Mouse (Mus musculus) c-Kit-negative CD71-positive TER-119-positive erythroid progenitor cells, embryonic 14.5 days (primary cell): Measurements from ENCODE around the gene I830077J02Rik.
"Not testable (repeated sequence)": the region's sequence is repeated elsewhere in the genome, so short reads cannot be mapped to it uniquely, and the experiment has no call there.

ENCODE experiments used
- DNase-seq: peaks from one replicate; pipeline ENCODE4 v3.0.0-alpha.2; 2013; ENCODE audit warnings: low read depth, low spot score

I830077J02Rik gene

DNA sequence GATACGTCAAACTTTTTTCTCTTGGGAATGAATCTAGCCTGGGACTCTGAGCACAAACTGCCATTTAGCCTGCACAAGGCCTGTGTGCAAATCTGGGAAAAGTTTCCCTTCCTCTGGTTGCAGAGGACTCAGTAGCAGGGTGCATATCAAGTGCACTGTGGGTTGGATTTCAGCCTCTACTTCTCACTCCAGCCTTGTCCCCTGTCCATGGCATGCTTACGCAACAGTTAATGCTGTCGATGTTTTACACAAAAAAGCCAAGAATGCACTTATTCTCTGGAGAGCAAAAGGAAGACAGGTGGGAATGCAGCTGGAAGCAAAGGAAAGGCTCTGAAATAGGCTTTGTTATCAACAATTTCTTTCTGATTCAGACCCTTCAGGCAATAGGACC is 14.1 kb downstream of the I830077J02Rik start:
- no peak for DNase-seq

DNA sequence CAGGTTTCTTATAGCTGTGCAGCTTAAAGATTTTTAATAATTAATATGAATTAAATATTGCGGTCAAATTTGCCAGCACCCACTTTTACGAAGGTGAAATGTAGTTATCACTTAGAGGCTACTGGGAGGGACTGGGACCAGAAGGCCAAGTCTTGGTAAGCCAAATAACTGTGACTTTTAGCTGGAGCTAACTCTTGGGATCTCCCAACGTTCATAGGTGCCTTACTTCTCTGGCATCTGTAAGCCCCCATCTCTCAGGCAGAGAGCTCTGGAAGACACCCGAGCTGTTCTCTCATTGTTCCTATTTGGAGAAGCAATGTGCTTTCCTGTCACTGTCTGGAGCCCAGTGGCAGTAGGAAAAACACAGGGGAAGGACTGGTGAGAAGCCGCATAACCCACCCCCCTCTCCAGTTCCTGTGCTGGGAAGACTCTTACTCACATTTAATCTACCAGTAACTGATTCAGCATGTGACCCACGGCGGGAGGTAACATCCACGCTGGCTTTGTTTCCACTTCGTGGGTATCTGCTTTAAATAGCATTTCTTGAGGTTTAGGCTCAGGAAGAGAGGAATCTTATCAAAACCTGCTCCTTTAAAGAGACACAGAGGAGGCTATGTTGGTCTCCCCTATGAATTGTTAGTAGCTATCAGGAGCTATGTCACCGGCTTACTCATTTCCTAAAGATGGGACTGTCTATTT is 14.7 kb downstream of the I830077J02Rik start:
- DNase-seq: no peak

DNA sequence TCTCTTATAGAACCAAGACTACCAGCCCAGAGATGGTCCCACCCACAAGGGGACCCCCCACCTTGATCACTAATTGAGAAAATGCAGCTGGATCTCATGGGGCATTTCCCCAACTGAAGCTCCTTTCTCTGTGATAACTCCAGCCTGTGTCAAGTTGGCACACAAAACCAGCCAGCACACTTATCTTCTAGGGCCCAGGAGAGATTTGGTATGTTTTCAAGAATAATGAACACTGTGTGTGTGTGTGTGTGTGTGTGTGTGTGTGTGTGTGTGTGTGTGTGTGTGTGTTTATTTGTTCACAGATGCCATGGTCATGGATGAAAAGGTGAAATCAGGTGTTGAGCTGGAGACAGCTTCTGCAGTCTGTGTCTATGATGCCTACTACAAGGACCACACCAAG is 16.0 kb downstream of the I830077J02Rik start:
- not testable (repeated sequence) for DNase-seq

DNA sequence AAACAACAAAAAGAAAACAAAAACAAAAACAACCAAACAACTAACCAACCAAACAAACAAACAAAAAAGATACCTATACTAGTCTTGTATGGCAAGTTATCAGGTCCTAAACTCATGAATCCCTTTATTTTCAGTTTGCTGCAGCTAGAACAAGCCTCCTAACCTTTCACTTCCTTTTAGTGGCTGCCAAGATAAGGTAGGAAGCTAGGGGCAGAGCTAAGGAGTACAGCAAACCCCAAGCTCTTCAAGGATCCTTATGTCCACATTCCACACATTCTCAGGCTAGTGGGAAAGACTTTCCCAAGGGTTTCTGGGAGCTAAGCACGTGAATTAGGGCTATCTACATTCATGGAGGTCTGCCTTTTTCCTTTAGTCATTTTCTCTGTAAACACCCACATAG is 17.2 kb downstream of the I830077J02Rik start:
- no peak for DNase-seq

DNA sequence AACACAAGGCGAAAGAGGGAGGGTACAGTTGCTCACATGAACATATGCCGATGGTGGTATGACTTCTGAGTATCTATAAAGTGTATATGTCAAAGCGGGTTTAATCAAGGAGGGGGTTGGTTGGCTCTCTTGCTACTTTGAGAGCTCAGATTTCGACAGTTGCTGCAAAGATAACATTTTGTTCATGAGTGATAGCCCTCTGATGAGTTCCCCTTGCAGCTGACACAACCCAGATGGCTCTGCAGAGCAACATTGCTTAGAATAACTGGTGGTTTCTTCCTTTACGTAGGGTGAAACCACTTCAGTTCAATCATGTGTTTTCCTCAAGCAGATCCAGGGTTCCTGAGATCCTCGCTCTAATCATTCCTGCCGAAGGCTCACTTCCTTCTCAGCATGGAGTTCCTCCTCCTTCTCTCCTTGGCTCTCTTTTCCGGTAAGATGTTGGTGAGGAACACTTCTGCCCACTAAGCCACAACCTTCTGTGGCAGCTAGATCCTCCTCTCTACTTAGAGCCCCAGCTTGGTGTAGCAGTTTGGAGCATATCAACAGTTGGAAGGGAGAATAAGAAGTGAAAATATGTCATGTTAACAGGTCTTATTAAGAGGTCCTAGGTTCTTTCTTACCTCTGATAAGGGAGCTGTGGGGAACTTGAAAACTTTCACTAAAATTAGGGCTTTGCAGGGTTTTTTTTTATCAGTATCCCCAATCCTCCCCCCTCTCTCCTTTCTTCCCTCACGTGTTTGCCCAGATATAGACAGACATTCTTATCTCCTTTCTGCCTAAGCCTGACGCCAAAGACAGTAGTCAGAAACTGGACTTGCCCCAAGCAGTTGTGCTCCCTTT is 18.4 kb downstream of the I830077J02Rik start:
- no peak for DNase-seq

DNA sequence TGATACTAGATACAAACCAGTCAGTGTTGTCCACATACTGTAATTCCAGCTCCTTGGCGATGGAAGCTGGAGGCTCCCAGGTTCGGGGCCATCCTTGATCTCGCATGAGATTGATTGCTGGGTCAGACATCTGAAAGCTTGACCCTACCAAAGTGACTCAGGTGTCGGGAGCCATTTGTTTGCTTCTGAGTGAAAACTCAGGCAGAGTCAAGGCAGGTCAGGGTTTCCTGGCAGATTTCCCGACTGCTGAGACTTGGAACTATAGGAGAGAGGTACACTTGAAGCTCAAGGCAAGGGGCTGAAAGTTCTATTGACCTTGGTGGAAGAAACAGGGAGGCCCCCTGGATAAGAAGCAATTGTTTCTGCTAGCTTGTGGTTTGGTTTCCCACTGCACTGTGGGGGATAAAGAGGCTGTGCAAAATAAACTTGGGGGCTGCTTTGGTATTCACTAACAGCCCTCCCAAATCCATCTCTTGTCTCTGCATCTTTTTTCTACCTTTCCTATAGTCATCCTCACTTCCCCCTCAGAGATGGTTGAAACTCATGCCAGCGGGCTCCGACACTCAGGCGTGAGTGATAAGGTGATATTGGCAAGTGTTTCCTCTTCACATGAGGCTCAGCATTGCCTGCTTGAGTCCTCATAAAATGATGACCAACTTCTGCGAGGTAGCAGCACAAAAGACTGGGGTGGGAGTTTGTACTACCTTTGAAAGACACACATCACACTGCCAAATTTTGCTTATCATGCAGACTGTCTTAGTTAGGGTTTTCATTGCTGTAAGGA is 20.2 kb downstream of the I830077J02Rik start:
- no peak for DNase-seq

DNA sequence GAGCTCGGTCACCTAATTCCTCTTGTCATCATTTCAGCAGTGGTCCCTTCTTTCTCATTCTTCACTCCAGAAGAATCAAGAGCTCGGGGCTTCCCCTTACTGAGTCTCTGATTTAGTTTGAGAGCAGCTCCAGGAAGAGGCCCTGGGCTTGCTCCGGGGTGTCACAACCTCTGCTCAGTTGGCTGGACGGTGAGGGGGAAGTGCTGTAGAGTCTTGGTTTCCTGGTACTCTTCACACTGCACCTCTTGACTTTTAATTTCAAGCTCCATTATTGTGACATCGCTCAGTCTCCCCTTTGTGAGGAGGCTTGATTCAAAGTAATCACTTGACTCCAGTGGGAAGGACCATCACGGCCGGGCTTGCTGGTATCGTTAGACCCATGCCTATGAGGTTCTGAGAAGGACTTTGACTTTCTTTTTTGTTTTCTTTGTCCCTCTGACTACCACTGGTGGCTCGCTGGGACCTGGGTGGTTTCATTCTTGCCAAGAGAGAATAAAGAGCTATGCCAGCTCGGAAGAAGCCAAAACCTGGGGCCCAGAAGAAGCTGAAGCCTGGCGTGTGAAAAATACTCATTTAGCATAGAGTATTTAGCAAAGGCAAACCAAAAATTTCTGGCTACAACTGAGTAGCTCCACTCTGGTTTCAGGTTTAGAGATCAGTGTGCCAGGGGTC is 21.8 kb downstream of the I830077J02Rik start:
- no peak for DNase-seq

DNA sequence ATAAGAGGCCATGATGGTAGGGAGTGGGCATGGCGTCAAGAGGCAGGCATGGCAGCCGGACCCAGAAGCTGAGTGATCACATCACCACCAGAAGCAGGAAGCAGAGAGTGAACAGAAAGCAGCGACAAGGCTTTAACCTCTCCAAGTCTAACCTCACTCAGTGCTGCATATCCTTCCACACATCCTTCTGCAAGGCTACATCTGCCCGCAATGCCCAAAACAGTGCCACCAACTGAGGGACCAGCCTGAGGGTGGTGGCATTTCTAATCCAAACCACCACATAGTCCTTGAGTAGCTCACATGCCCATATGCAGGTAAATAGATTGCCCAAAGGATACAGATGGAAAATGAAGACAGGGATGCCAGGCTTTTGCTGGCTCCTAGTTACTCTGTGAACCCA is 23.5 kb downstream of the I830077J02Rik start:
- no peak for DNase-seq

DNA sequence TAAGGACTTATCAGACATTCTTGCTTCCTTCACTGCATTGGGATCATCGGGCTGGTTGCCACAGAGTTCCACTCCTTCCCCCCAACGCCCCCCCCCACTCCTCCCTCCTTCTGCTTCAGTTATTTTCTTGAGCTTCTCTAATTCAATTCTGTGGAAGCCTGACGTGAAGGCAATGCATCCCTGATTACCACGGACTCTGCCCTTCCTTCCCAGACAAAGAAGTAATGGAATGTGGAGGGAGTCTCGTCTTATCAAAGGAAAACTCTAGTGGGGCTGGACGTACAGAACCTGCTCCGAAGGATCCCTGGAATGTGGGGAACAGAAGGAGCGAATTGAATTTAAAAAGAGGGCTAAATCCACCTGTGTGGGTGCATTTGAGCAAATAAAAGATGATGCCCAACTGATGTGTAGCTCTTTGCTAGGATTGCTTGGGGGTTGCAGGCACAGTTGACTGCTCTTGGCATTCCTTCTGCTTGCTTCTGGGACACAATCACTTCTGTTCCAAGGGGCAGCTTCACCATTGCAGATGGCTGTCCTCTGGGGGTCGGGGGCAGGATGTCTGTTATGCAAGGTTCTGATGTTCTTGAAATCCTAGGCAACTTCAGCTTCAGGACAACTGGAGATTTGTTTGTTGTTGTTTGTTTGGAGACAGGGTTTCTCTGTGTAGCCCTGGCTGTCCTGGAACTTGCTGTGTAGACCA is 24.4 kb downstream of the I830077J02Rik start:
- DNase-seq: no peak

DNA sequence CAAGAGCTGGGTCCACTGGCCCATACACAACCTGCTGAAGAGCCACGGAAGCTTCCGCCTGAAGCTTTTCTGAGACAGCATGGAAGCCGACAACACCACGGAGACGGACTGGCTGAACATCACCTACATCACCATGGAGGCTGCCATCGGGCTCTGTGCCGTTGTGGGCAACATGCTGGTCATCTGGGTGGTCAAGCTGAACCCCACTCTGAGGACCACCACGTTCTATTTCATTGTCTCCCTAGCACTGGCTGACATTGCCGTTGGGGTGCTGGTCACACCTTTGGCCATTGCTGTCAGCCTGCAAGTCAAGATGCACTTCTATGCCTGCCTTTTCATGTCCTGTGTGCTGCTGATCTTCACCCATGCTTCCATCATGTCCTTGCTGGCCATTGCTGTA is 27.7 kb downstream of the I830077J02Rik start:
- no peak for DNase-seq

DNA sequence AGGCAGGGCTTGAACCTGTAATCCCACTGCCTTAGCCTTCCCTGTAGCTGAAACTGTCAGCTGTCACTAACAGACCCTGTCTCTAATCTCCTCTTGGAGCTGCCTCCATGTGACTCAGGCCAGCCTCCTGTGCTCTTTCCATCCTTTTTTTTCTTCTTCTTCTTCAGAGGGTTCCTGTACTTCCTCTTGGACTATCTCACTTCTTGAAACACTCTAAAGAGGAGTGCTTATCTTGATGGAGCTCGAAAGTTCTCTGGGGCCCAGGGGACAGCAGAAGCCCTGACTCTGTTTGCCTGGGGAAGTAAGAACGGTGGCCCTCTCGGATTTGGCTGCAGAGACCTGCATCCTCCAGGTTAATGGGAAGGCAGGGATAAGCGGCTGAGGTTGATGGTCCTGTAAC is 28.3 kb downstream of the I830077J02Rik start:
- no peak for DNase-seq

DNA sequence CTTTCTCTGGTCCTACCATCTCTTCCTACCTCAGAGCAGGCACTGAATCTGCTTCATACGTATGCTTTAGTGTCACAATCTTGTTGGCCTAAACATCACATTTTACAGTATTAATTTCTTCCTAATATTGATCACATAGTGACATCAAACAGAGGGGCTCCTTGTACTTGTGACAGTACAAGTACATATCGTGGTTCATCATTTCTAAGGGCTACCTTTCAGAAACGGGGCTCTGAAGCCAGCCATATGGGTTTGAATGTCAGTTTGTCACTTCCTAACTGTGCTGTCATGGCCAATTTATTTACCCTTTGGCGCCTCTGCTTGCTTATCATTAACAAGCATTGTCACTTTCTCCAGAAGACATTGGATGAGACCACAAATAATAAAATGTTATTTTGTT is 31.0 kb downstream of the I830077J02Rik start:
- no peak for DNase-seq

DNA sequence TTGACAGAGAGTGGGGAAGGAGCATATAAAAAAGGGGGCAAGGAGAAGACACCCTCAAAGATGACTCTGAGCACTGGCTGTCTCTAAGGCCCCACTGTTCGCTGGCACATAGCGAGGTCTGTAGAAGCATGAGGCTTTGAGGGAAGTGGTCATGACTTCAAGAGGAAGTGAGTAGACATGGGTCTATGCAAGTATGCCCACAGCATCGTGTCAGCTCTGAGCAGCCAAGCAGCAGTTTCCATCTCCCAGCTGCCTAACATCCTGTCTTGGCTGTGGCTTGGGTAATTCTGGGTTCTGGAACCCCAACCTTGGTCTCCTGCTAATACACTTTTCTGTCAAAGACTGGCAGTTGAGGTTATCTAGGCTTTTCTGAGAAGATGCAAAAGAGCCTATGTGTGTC is 31.7 kb downstream of the I830077J02Rik start:
- DNase-seq: no peak

DNA sequence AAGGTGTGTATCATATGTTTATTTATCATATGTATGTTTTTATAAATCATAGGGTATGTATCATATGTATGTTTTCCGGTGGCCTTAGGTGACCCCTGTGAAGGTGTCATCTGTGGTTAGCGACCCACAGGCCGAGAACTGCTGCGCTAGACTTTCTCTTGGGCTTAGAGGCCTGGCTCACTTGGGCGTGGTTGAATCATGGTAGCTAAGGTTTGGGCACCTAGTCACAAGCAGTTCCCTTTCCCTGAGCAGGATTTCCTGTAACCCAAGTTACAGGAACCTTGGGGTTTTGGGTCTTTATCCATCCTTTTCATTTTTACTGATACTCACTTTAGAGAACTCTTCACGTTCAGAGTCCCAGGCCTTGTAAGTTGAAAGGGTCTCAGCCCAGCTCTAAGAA is 32.2 kb downstream of the I830077J02Rik start:
- DNase-seq: no peak

DNA sequence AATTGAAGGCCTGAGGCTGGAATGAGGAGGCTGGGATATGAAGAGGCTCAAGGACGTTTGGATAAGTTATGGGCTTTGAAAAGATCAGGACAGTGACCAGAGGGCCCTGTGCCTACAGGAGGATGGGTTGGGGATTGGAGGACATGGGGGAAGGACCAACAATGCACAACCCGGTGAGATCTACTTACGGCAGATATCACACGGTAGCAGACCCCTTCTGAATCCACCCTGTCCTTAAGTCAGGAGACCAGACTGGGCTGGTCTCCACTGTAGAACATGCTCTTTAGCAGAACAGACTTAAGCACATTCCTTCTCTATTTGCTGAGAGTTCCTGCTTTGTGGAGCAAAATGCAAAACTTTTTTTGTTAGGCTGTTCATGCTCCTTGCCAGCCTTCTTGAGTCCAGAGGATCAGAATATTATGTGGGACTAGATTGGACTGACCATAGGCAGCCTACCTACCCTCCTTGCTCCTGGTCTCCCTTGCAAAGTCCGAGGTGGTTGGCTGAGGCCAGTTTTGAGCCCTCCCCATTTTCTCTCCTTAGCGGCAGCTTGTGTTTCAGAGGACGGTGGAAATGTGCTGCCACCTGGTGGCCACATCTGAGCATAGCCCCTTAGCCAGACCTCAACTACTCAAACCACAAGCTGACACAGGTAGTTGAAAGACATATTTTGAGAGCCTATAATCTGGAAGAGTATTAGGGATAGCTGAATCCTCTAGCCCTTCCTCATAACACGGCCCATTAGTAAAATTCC is 32.9 kb downstream of the I830077J02Rik start:
- DNase-seq: peak; percentile 72

DNA sequence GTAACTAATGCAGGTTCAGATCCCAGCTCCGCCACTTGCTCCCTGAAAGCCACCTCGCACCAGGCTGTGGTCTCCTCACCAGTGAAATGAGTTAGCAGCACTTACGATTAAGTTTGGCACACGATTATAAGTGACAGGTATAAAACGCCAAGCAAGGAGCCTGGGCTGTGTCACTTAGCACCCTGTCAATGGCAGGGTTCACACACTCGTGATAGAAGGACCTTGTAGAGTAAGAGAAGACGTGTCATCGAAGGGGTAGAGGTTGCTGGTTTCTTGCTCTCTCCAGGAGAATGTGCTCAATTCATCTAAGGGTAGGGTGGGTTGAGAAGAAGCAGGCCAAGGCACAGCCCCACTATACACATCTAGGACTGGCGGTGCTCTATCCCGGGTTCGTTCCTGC is 33.6 kb downstream of the I830077J02Rik start:
- DNase-seq: no peak

DNA sequence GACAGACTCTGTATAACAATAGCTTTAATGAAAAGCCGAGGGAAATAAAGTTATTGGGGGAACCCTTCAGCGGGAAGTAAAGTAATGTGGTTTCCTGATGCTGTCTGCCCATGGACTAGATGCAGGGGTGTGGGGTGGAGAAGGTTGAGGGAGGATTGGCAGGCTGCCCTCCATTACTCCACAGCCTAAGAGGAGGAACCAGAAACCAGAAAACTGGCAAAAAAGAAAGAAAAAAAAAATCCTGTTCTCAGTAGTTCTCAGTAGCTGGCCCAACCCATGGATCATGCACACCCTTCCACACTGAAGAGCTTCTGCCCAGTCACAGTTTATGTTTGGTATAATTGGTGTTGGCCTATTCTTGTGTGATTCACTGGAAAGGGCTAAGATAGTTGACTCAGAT is 34.1 kb downstream of the I830077J02Rik start:
- DNase-seq: no peak

DNA sequence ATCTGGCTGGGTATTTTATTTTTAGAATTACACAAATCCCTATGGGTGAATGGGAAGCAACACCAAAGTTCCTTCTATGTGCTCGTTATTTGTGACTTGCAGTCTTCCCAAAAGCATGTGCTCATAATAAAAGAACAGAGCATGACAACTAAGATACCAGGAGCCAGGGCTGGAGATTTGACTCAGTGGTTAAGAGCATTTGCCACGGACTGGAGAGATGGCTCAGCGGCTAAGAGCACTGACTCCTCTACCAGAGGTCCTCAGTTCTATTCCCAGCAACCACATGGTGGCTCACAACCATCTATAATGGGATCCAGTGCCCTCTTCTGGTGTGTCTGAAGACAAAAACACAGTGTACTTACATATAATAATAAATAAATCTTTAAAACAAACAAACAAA is 35.7 kb downstream of the I830077J02Rik start:
- DNase-seq: no peak

DNA sequence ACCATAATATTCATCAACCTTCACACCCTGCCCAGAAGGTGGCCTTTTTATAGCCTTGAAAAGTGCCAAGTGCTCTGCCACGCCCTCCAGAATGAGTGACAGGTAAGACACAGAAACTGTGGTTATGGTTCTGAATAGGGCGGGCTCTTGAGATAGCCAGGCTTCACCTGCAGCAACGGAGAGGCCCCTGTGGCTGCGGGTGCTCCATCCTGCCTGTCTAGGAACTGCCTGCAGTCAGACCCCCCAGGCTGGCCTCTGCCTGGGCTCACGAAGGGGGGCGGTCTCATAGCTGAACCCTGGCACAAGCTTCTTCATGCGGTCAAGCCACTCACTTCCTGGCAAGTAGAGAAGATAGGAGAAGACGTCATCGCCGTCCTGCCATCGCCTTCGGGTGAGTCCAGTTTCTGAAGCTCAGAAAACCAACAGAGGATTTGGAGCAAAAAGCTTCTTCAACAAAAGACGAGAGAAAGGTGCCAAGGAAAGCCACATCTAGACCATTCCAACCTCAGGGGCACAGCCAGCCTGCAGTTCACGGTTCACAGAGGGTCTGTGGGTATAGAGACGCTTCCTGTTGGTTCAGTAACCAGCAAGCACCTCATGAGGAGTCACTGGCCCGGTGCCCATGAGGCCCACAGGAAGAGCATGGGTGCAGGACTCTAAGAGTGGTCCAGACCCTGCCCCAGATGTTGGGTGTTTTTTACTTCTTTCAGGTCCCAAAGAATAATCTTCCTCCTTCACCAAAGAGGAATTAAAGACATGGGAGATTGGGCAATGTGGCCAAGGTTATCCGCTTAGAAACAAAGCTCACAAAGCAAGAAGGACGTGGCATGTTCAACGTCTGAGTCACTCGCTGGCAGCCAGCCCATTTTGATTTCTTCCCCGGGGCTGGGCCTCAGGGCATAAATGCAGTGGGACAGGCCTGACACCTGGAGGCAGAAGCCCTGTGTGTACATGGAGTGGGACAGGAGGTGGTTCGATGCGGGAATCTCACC is 37.6 kb downstream of the I830077J02Rik start:
- DNase-seq: no peak
